Mouse (Mus musculus): ENCODE results near the gene Nfat5. TPM values are rescaled to one million over a fixed set of nuclear protein-coding genes. Genes with fewer than 3 reads are reported as not detected.
A peak's percentile ranks its signal among the peaks of the same experiment; 100 is the strongest.

Gene Nfat5
- total RNA-seq, 2 experiments from 2014 or later: 66.5 to 101 TPM

DNA sequence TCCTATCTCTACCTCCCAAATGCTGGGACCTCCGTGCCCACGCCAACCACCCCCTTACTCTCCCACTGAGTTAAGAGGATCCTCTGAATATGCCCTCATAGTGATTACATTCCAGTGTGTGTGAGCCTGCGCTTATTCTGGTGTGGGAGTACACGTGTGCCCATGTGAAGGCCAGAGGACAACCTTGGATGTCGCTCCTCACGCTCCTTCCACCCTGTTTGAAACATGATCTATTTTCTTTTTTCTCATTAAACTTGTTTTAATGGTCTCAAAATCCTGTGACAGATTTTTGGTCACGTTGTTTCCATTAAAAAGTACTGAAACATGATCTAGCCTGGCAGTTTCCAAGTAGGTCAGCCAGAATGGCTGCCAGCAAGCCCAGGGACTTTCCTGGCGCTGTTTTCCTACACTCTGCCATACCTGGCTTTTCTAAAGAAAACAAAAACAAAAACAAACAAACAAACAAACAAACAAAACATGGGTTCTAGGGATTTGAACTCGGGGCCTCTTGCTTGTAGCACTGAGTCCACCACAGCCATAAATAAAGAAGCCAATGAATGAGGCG lies 102.9 kb downstream of the Nfat5 start:
- DNase-seq (ENCODE audit: low spot score in 2 of 2): no peak

DNA sequence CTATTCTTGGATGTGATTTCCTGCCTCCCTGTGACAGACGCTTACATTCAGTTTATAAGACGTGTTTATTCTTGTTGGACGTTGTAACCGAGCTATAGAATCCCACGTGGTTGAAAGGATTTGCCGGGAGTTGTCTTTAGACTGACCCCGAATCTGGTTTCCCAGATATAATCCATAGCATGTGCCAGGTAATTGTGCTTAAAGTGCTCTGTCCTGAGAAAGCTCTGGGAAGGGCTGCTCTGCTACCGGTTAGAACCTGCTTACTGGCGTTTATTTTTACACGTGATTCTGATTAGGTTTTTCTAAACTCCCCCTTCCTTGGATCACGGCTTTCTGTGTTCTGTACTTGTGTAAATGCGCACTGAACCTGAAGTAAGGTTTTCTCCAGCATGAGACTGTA lies 104.4 kb downstream of the Nfat5 start:
- no peak for DNase-seq (ENCODE audit: low spot score in 2 of 2)

DNA sequence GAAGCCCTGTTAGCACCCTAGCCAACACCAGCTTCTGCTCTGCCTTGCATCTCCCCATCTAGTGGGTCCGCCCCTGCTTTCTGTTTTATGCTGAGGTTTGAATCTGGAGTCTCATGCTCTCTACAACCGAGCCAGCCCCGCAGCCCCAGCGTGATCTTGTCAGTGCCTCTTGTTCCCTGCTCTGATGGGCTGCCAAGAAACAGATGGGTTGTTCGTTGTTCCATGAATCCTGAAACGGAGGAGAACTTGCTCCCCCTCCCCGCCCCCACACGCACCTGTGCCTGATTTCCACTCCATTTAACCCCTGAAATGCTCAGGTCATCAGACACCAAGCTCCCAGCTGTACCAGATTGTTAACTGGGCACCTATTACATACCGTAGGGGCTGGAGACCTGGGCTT lies 106.2 kb downstream of the Nfat5 start:
- DNase-seq (ENCODE audit: low spot score in 2 of 2): no peak

DNA sequence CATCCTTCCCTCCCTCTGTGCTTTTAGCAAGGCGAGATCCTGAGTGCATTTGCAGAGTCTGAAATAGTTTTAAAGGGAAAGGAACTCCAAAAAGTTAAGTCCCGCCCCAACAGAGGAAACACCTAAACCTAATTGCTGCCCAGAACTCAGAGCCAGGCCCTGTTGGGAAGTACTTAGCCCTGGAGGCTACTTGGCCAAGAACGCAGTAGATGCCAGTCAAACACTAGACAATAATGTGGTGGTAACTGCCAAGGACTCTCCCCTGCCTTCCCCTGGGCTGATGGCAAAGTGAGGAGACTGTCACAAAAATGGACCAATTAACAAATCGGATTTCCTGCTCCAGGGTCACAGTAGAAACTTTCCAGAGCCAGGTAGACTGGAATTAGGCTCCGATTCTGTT lies 108.6 kb downstream of the Nfat5 start:
- no peak for DNase-seq (ENCODE audit: low spot score in 2 of 2)

DNA sequence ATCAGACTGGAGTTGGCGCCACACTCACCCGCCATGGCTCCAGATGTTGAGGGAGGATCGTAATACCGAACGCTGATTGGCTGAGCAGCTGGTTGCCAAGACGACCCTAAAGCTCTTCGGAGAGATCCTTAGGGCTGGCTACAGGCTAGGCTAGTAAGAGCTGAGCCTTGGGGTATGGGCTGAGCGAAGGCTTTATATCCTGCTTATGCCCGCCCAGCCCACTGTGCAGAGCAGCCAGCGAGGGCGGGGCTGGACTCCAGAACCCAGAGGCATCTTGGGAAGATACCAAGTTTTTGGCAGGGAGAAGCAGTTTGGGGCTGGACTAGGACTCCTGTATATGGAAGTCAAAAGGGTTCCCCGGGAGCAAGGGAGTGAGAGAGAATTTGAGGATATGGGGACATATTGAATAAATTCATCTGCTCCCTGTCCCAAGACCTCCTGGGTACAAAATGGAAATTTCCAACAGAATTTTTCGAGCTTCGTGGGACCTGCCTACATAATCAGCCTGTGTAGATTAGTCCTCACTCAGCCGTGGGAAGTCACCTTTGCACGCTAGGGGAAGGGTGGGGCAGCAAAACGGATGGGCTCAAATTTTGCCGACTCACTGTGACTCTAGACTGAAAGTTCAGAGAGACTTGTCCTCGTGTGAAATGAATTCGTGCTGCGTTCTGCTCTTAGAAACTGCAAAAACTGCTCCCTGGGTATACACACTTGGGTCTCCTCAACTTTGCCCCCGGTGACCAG lies 109.9 kb downstream of the Nfat5 start, which contains the start of gene Nqo1:
TSS of gene Nqo1 (minus strand) at position 169 of the 744 bp plus-strand sequence.
- DNase-seq (ENCODE audit: low spot score in 2 of 2): peak; percentile 52 to 63

DNA sequence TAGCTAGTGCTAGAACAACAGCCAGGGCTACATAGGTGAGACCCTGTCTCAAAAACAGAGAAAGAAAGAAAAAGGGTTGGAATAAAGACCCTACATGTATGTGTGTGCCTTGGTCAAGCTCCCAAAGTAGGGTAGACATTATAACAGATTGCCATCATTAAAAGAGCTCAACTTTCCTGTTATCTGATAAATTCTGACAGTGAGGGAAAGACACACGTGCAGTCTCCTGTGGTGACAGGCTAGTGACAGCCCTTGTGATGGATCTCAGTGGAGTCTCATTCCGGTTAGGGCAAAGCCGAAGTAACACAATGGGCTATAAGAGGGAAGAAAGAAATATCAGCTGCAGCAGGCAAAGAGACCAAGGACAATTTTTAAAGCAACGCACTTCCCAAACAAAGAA lies 110.8 kb downstream of the Nfat5 start:
- DNase-seq (ENCODE audit: low spot score in 2 of 2): no peak

DNA sequence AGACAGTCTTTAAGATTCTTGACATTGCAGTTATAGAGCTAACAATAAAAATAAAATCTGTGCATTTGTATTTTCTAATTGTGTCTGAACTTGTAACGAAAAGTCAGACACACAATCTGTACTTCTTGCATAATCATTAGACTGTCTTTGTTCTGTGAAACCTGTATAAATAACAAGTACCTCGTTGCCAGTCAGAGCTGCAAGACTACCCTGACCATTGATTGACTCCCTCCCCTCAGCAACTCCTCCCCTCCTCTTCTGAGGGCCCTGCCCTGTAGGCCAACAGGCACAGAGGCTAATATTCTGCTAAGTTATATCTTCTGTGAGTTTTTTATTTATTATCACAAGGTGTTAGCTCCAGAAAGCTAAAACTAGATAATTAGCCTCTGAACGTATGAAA lies 112.7 kb downstream of the Nfat5 start:
- DNase-seq (ENCODE audit: low spot score in 2 of 2): no peak

DNA sequence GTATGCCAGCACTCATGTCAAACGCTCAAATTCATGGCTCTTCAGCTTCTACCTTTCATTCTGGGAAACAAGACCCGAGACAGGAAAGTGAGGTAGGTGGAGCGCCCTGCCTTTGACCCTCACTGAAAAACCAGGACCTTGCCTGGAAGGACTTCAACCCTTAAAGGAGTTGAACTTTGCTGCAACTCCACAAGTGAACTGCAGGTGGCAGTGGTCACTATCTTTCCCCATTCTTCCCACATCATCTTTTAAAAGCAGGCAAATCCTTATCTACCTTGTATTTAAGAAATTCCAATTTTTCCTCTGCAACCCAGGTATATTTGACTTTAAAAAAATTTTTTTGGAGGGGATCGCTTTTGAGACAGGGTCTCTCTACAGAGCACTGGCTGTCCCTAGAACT lies 118.1 kb downstream of the Nfat5 start:
- no peak for DNase-seq (ENCODE audit: low spot score in 2 of 2)

DNA sequence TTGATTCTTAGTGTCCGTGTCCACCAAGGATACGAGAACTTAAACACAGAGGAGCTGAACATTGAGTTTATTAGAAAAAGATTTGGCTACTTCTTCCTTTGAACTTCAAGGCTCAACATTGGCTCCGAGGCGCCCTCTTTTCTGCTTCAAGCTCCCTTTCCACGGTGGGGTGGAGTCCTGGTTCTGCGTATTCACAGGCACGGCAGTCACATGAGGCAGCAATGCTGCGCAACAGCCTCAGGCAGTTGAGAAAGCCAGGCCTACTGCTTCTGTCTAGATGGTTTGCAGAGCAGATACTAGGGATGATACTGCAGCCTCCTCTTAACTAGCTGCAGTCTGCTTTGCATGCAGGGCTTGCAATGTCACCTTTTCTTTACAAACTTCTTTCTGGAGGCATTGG lies 119.3 kb downstream of the Nfat5 start:
- DNase-seq (ENCODE audit: low spot score in 2 of 2): no peak

DNA sequence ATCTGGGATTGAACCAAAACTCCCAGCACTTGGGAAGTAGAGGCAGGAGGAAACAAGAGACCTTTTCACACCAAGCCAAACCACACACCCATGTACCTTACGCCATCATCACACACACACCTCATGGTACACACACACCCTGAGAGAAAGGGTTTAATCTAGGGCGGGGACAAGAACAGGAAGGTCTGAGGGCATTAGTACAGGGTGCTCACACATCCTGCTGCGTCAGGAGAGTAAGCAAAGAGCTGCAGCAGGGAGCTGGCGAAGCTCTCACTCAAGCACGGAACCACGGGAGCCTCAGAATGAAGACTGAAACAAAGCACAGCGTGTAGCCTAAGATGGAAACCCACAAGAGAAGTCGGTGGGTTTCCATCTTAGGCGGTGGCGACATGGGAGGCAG lies 120.6 kb downstream of the Nfat5 start:
- no peak for DNase-seq (ENCODE audit: low spot score in 2 of 2)

DNA sequence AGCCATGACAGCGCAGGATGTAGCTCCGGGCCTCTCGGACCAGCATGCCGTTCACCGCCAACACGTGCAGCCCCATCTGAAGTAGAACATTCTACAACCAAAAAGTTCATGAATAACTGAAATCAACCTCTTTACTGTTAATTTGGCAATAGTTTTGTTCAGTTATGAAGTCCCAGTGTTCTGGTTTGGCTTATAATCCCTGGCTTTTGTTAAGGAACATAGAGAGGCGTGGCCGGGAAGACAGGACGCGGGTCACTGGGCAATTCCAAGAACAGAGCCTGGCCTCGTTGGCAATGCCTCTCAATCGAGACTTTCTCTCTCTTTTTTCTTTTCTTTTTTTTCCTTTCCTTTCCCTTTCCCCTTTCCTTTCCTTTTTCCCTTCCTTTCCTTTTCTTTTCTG lies 123.7 kb downstream of the Nfat5 start:
- DNase-seq (ENCODE audit: low spot score in 2 of 2): no peak

DNA sequence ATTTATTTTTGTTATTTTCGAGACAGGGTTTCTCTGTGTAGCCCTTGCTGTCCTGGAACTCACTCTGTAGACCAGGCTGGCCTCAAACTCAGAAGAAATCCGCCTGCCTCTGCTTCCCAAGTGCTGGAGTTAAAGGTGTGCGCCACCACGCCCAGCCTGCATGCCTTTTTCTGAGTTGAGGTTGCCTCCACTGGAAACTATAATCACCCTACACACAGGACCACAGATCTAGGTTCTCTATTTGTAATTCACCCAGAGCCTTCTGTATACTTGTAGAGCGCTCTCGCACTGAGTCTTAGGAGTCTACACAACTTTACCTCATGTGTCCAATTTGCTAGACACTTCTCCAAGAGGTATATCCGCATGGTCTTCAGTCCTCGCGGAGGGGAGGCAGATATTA lies 130.9 kb downstream of the Nfat5 start:
- DNase-seq (ENCODE audit: low spot score in 2 of 2): no peak

DNA sequence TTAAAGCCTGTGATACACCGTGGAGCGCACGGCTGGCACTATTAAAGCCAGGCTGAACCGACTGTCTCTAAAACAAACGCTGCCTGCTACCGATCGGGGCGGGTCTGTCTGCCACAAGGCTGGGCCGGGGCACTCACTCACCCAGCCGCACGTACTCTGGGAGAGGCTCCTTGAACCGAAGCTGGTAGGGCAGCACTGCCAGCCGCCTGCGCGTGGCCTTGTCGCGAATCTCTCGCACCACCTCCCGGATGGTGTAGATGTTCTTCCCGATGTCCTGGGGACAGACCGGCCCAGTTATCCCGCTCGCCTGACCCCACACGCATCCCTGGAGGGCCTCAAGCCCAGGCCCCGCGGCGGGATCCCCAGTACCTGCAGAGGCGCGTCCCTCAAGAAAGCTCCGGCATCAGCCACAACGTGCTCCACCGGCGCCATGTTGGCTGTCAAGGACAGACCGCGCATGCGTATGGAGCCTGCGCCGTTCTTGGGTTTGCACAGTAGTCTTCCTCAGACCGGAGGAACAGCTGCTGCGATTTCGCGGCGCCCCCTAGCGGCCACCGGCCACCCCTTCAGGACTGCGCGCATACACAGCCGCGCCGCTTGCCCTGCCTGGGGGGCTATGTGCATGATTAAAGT lies 131.4 kb downstream of the Nfat5 start, which contains the start of gene Nob1:
TSS of gene Nob1 (minus strand) at position 455 of the 633 bp plus-strand sequence.
- peak; percentile 98 to 99 for DNase-seq (ENCODE audit: low spot score in 2 of 2)

DNA sequence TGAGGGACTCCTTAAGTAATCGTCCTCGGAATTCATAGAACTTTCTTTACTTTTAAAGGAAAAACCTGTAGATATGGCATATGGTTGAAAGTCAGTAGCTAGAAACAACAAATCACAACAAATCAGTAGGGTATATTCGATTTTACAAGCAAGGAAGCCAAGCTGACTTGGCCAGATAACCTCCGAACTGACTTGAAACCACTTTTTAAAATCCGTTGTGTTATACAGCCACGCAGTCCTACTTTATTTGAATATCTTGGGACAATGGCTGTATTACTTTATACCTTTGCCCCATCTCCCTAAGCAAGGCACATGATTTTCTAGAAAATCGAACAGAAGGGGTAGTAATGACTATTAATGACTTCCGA lies 131.9 kb downstream of the Nfat5 start:
- DNase-seq (ENCODE audit: low spot score in 2 of 2): no peak

Other genes starting within 250 kb of the Nfat5 start
- gene Pdf, start 244.9 kb upstream of the Nfat5 start, total RNA-seq (2021): 10 to 100 TPM; 41.8 to 53.9 TPM
- gene Cog8, start 236.8 kb upstream of the Nfat5 start, total RNA-seq (2021): 10 to 100 TPM; 33.2 to 35.3 TPM
- gene Nip7, start 236.6 kb upstream of the Nfat5 start, total RNA-seq (2021): 10 to 100 TPM; 47.5 to 54.1 TPM
- gene Tmed6, start 227.8 kb upstream of the Nfat5 start, total RNA-seq (2021): not detected
- gene Terf2, start 196.9 kb upstream of the Nfat5 start, total RNA-seq (2021): 10 to 100 TPM; 20.5 to 22.6 TPM
- gene Cyb5b, start 142.8 kb upstream of the Nfat5 start, total RNA-seq (2021): 100 to 1,000 TPM; 320 to 493 TPM
- 1 to 10 TPM; 6.0 to 6.2 TPM for gene Nqo1, start 109.7 kb downstream of the Nfat5 start, total RNA-seq (2021)
- gene Nob1, start 131.6 kb downstream of the Nfat5 start, total RNA-seq (2021): 10 to 100 TPM; 32.2 to 40.8 TPM
- gene Wwp2, start 142.9 kb downstream of the Nfat5 start, total RNA-seq (2021): 10 to 100 TPM; 32.7 to 33.2 TPM